Comparison of ENCODE assay signal across 23 mouse cellular contexts in genomic region chr10:112358363-112358704, GRCm38 (mm10).
A peak's percentile ranks its signal among the peaks of the same experiment; 100 is the strongest.
DNase-seq lines count a peak whose midpoint lies in the region; ATAC-seq and TF ChIP-seq lines count a peak whose summit lies in the region.
"Had no signal": no experiment of that assay in that cellular context is flagged by ENCODE, and none has a peak within 500 bp of the region (broad histone marks: within the 10 kb centered on the region; RNA-seq: fewer than 3 reads in every experiment).

No protein-coding gene starts in this region.

- 0 out of 2 replicates have a peak, but pooled peaks have one; percentile 34 for ATAC-seq in hindbrain, embryonic 11.5 days (ENCODE audit: low FRiP score)
- ATAC-seq in hindbrain, postnatal 0 days: no peak
- peak; percentile 67; the same call in 1 of the 2 replicates for ATAC-seq in neural tube, embryonic 12.5 days (ENCODE audit: low FRiP score, low read depth)
- no peak for ATAC-seq in neural tube, embryonic 15.5 days (ENCODE audit: low FRiP score)
- ATAC-seq in forebrain, embryonic 15.5 days (replicated peaks): peak; percentile 57; the same call in 1 of the 2 replicates
- ATAC-seq: inflammation-experienced regulatory T-cells, adult 6 months had no signal

- H3K9me3 ChIP-seq in hindbrain, embryonic 11.5 days (ENCODE audit: control insufficient read depth, low read length): no peaks in the 10 kb centered on the region
- no peaks in the 10 kb centered on the region for H3K9me3 ChIP-seq in hindbrain, postnatal 0 days (ENCODE audit: low read length)
- H3K9me3 ChIP-seq in neural tube, embryonic 12.5 days: no peaks in the 10 kb centered on the region
- H3K9me3 ChIP-seq in neural tube, embryonic 15.5 days (replicated peaks): no peaks in the 10 kb centered on the region
- no peaks in the 10 kb centered on the region for H3K9me3 ChIP-seq in forebrain, embryonic 15.5 days
- H3K9me3 ChIP-seq: embryonic facial prominence, embryonic 12.5 days; heart, embryonic 12.5 days; midbrain, embryonic 10.5 days had no signal

- H3K9ac ChIP-seq in hindbrain, embryonic 11.5 days (ENCODE audit: low read depth, low read length): no peak overlapping the region
- no peak overlapping the region for H3K9ac ChIP-seq in hindbrain, postnatal 0 days (replicated peaks; ENCODE audit: low read length)
- H3K9ac ChIP-seq in neural tube, embryonic 12.5 days: no peak overlapping the region
- no peak overlapping the region for H3K9ac ChIP-seq in neural tube, embryonic 15.5 days (replicated peaks)
- H3K9ac ChIP-seq in forebrain, embryonic 15.5 days (replicated peaks): no peak overlapping the region
- H3K9ac ChIP-seq: embryonic facial prominence, embryonic 12.5 days; heart, embryonic 12.5 days; liver, embryonic 14.5 days; lung, embryonic 14.5 days had no signal

- intact Hi-C loops in heart, postnatal 14 days (cut with DNase I): no loop called here

- H3K27me3 ChIP-seq in hindbrain, embryonic 11.5 days (ENCODE audit: control insufficient read depth, insufficient read depth, low read length): no peaks in the 10 kb centered on the region
- no peaks in the 10 kb centered on the region for H3K27me3 ChIP-seq in hindbrain, postnatal 0 days (ENCODE audit: insufficient read depth, low read length)
- H3K27me3 ChIP-seq in neural tube, embryonic 12.5 days (replicated peaks): no peaks in the 10 kb centered on the region
- no peaks in the 10 kb centered on the region for H3K27me3 ChIP-seq in neural tube, embryonic 15.5 days (replicated peaks)
- H3K27me3 ChIP-seq in forebrain, embryonic 15.5 days: no peaks in the 10 kb centered on the region
- H3K27me3 ChIP-seq: embryonic facial prominence, embryonic 12.5 days; heart, embryonic 12.5 days had no signal

- no peaks in the 10 kb centered on the region for H3K4me1 ChIP-seq in hindbrain, embryonic 11.5 days (replicated peaks; ENCODE audit: control insufficient read depth, insufficient read depth, low read length)
- no peaks in the 10 kb centered on the region for H3K4me1 ChIP-seq in hindbrain, postnatal 0 days (ENCODE audit: insufficient read depth, low read length)
- no peaks in the 10 kb centered on the region for H3K4me1 ChIP-seq in neural tube, embryonic 12.5 days
- no peaks in the 10 kb centered on the region for H3K4me1 ChIP-seq in neural tube, embryonic 15.5 days
- H3K4me1 ChIP-seq in forebrain, embryonic 15.5 days: peaks cover 5% of the 10 kb centered on the region
- H3K4me1 ChIP-seq: embryonic facial prominence, embryonic 12.5 days; heart, embryonic 12.5 days; midbrain, embryonic 10.5 days had no signal

- no peaks in the 10 kb centered on the region for H3K36me3 ChIP-seq in hindbrain, embryonic 11.5 days (ENCODE audit: control insufficient read depth, insufficient read depth, low read length)
- no peaks in the 10 kb centered on the region for H3K36me3 ChIP-seq in hindbrain, postnatal 0 days (ENCODE audit: insufficient read depth, low read length)
- H3K36me3 ChIP-seq in neural tube, embryonic 12.5 days: no peaks in the 10 kb centered on the region
- H3K36me3 ChIP-seq in neural tube, embryonic 15.5 days: no peaks in the 10 kb centered on the region
- H3K36me3 ChIP-seq in forebrain, embryonic 15.5 days: no peaks in the 10 kb centered on the region
- H3K36me3 ChIP-seq: embryonic facial prominence, embryonic 12.5 days; heart, embryonic 12.5 days; midbrain, embryonic 10.5 days had no signal

- DNase-seq in hindbrain, embryonic 11.5 days (ENCODE audit: low spot score): no peak
- DNase-seq in hindbrain, postnatal 0 days (ENCODE audit: low spot score): no peak
- no peak for DNase-seq in heart, postnatal 14 days
- no peak for DNase-seq in ovary, postnatal 10 days (ENCODE audit: low spot score)
- DNase-seq: adrenal gland, postnatal 14 days; cerebellum, adult 11-12 months; cerebellum, adult 9-11 months; embryo, embryonic 11 days; heart, adult 2 months; kidney, adult 11 months; kidney, postnatal 14 days; liver; lung, embryonic 14.5 days; lung, postnatal 14 days had no signal

- no peak overlapping the region for H3K4me2 ChIP-seq in hindbrain, embryonic 11.5 days (replicated peaks; ENCODE audit: low read depth, low read length)
- no peak overlapping the region for H3K4me2 ChIP-seq in hindbrain, postnatal 0 days (ENCODE audit: low read depth, low read length)
- no peak overlapping the region for H3K4me2 ChIP-seq in neural tube, embryonic 12.5 days (replicated peaks)
- H3K4me2 ChIP-seq in neural tube, embryonic 15.5 days: no peak overlapping the region
- no peak overlapping the region for H3K4me2 ChIP-seq in forebrain, embryonic 15.5 days (replicated peaks)
- H3K4me2 ChIP-seq: embryonic facial prominence, embryonic 12.5 days; heart, embryonic 12.5 days; lung, embryonic 14.5 days had no signal

- H3K4me3 ChIP-seq in hindbrain, embryonic 11.5 days (ENCODE audit: low read depth, low read length): no peak overlapping the region
- no peak overlapping the region for H3K4me3 ChIP-seq in hindbrain, postnatal 0 days (ENCODE audit: low read length)
- no peak overlapping the region for H3K4me3 ChIP-seq in neural tube, embryonic 12.5 days
- no peak overlapping the region for H3K4me3 ChIP-seq in neural tube, embryonic 15.5 days (replicated peaks)
- no peak overlapping the region for H3K4me3 ChIP-seq in forebrain, embryonic 15.5 days
- H3K4me3 ChIP-seq: embryonic facial prominence, embryonic 12.5 days; heart, adult 2 months; heart, embryonic 12.5 days; midbrain, embryonic 10.5 days; myocyte had no signal

- WGBS in hindbrain, embryonic 11.5 days: 64% methylated on average over 8 of the region's 8 CpGs
- WGBS in hindbrain, postnatal 0 days: 35% methylated on average over 8 of the region's 8 CpGs
- 40% methylated on average over 8 of the region's 8 CpGs for WGBS in neural tube, embryonic 12.5 days
- WGBS in neural tube, embryonic 15.5 days: 23% methylated on average over 8 of the region's 8 CpGs
- 16% methylated on average over 8 of the region's 8 CpGs for WGBS in forebrain, embryonic 15.5 days

- no peak overlapping the region for H3K27ac ChIP-seq in hindbrain, embryonic 11.5 days (ENCODE audit: low read depth, low read length)
- H3K27ac ChIP-seq in hindbrain, postnatal 0 days: no peak overlapping the region
- no peak overlapping the region for H3K27ac ChIP-seq in neural tube, embryonic 12.5 days
- H3K27ac ChIP-seq in neural tube, embryonic 15.5 days (replicated peaks): no peak overlapping the region
- peak overlapping the region; percentile 55 for H3K27ac ChIP-seq in forebrain, embryonic 15.5 days (replicated peaks)
- H3K27ac ChIP-seq: embryonic facial prominence, embryonic 12.5 days; heart, adult 2 months; liver, embryonic 14.5 days; midbrain, embryonic 10.5 days had no signal

- TF ChIP-seq CTCF in hindbrain, postnatal 0 days (IDR thresholded peaks at IDR 0.05; ENCODE audit: low read depth): no peak

Comparison
In these comparisons a context has a peak if more than half of its experiments do, and no peak if none do; other contexts are left out.
1. ATAC-seq: peak in hindbrain, embryonic 11.5 days (single experiment), neural tube, embryonic 12.5 days (single experiment) and forebrain, embryonic 15.5 days (single experiment); none in hindbrain, postnatal 0 days (single experiment) and neural tube, embryonic 15.5 days (single experiment).